Mouse (Mus musculus): ENCODE results near the gene Pop4. TPM values are rescaled to one million over a fixed set of nuclear protein-coding genes. Genes with fewer than 3 reads are reported as not detected.

Gene Pop4
- total and polyA plus RNA-seq, 3 experiments: 33.5 to 50.0 TPM; not detected in 1

- H3K27me3 ChIP-seq (ENCODE audit: control insufficient read depth in 1 of 2, insufficient read depth in 2 of 2, low read length in 2 of 2): peaks cover 0 to 4% of the 10 kb centered on the region in 2 experiments; a peak in 1 of 4 replicates
- H3K9ac ChIP-seq (ENCODE audit: control insufficient read depth, low read depth, low read length, poor library complexity, severe bottlenecking): no peak overlapping the region
- H3K27ac ChIP-seq (ENCODE audit: control insufficient read depth, low read depth, low read length): no peak overlapping the region
- H3K4me1 ChIP-seq (ENCODE audit: control insufficient read depth in 1 of 2, insufficient read depth in 2 of 2, low read length in 2 of 2): peaks cover 0 to 9% of the 10 kb centered on the region in 2 experiments; a peak in 1 of 4 replicates
- no peaks in the 10 kb centered on the region; a peak in 1 of 4 replicates for H3K36me3 ChIP-seq (ENCODE audit: control insufficient read depth in 1 of 2, insufficient read depth in 2 of 2, low read length in 2 of 2)
- H3K9me3 ChIP-seq (replicated peaks; ENCODE audit: insufficient read depth, low read length): no peaks in the 10 kb centered on the region
- no peak overlapping the region for H3K4me3 ChIP-seq (ENCODE audit: control insufficient read depth in 1 of 2, insufficient read depth in 1 of 2, low read depth in 2 of 2, low read length in 2 of 2)
- peak; percentile 4 for DNase-seq (ENCODE audit: low read depth, low spot score)
- TF ChIP-seq POLR2AphosphoS5 (IDR thresholded peaks at IDR 0.05; ENCODE audit: borderline replicate concordance, low read depth, low read length) (no peak), SIN3A (IDR thresholded peaks at IDR 0.05; ENCODE audit: low read length) (no peak), MYC (IDR thresholded peaks at IDR 0.05; ENCODE audit: low read depth, low read length) (no peak), GABPA (IDR thresholded peaks at IDR 0.05; ENCODE audit: low read depth, low read length) (no peak), CTCF (IDR thresholded peaks at IDR 0.05 in 2 of 3, conservative IDR thresholded peaks at IDR 0.05 in 1 of 3; ENCODE audit: control insufficient read depth in 1 of 3, insufficient read depth in 1 of 3, low read depth in 2 of 3, low read length in 3 of 3, poor library complexity in 1 of 3, severe bottlenecking in 1 of 3) (no peak), TBP (IDR thresholded peaks at IDR 0.05; ENCODE audit: low read depth, low read length) (no peak), ELF1 (IDR thresholded peaks at IDR 0.05; ENCODE audit: low read depth, low read length) (no peak), RCOR1 (IDR thresholded peaks at IDR 0.05; ENCODE audit: low read depth, low read length) (no peak), ZMIZ1 (IDR thresholded peaks at IDR 0.05; ENCODE audit: low read depth, low read length) (no peak), MAX (IDR thresholded peaks at IDR 0.05; ENCODE audit: low read length) (no peak), E2F4 (IDR thresholded peaks at IDR 0.05; ENCODE audit: borderline replicate concordance, low read depth, low read length) (no peak), USF2 (IDR thresholded peaks at IDR 0.05; ENCODE audit: borderline replicate concordance in 1 of 2, insufficient read depth in 1 of 2, low read depth in 1 of 2, low read length in 2 of 2) (no peak), NRF1 (IDR thresholded peaks at IDR 0.05; ENCODE audit: insufficient read depth, low read depth, low read length, poor library complexity, severe bottlenecking) (no peak), ZNF384 (IDR thresholded peaks at IDR 0.05; ENCODE audit: low read depth, low read length) (no peak), POLR2AphosphoS2 (IDR thresholded peaks at IDR 0.05; ENCODE audit: low read length) (no peak), HCFC1 (IDR thresholded peaks at IDR 0.05; ENCODE audit: low read depth, low read length) (no peak), MAZ (IDR thresholded peaks at IDR 0.05; ENCODE audit: low read depth, low read length) (no peak)
- no peaks in the 10 kb centered on the region; the same call in 1 of the 2 replicates for H3K79me2 ChIP-seq (ENCODE audit: control insufficient read depth, insufficient read depth, low read length, poor library complexity)
Measured at GRCm38 (mm10) chr7:38226226-38226625, 45.0 kb downstream of the Pop4 start.

GRCm38 (mm10) chr7:38224577-38225369, 46.5 kb downstream of the Pop4 start:
- no peaks in the 10 kb centered on the region; a peak in 1 of 4 replicates for H3K36me3 ChIP-seq (ENCODE audit: control insufficient read depth in 1 of 2, insufficient read depth in 2 of 2, low read length in 2 of 2)
- no peaks in the 10 kb centered on the region for H3K27me3 ChIP-seq (ENCODE audit: control insufficient read depth in 1 of 2, insufficient read depth in 2 of 2, low read length in 2 of 2)
- no peak for DNase-seq (ENCODE audit: low read depth, low spot score)
- no peak for TF ChIP-seq TBP (IDR thresholded peaks at IDR 0.05; ENCODE audit: low read depth, low read length)
- TF ChIP-seq BHLHE40 (IDR thresholded peaks at IDR 0.05; ENCODE audit: borderline replicate concordance, low read depth, low read length): no peak
- no peak for TF ChIP-seq ZNF384 (IDR thresholded peaks at IDR 0.05; ENCODE audit: low read depth, low read length)
- no peak for TF ChIP-seq E2F4 (IDR thresholded peaks at IDR 0.05; ENCODE audit: borderline replicate concordance, low read depth, low read length)
- TF ChIP-seq POLR2AphosphoS2 (IDR thresholded peaks at IDR 0.05; ENCODE audit: low read length): no peak
- no peak for TF ChIP-seq MYB (IDR thresholded peaks at IDR 0.05; ENCODE audit: low read depth, low read length)
- TF ChIP-seq CHD1 (IDR thresholded peaks at IDR 0.05; ENCODE audit: low read depth, low read length): no peak
- no peak for TF ChIP-seq NRF1 (IDR thresholded peaks at IDR 0.05; ENCODE audit: insufficient read depth, low read depth, low read length, poor library complexity, severe bottlenecking)
- no peak for TF ChIP-seq KAT2A (conservative IDR thresholded peaks at IDR 0.05; ENCODE audit: low read depth, low read length)
- no peak for TF ChIP-seq NELFE (IDR thresholded peaks at IDR 0.05; ENCODE audit: low read depth, low read length)
- no peak for TF ChIP-seq HCFC1 (IDR thresholded peaks at IDR 0.05; ENCODE audit: low read depth, low read length)
- no peak for TF ChIP-seq POLR2AphosphoS5 (IDR thresholded peaks at IDR 0.05; ENCODE audit: borderline replicate concordance, low read depth, low read length)
- TF ChIP-seq CTCF (IDR thresholded peaks at IDR 0.05 in 2 of 3, conservative IDR thresholded peaks at IDR 0.05 in 1 of 3; ENCODE audit: control insufficient read depth in 1 of 3, insufficient read depth in 1 of 3, low read depth in 2 of 3, low read length in 3 of 3, poor library complexity in 1 of 3, severe bottlenecking in 1 of 3): no peak
- TF ChIP-seq POLR2A (IDR thresholded peaks at IDR 0.05; ENCODE audit: control insufficient read depth in 1 of 2, insufficient read depth in 1 of 2, low read depth in 1 of 2, low read length in 2 of 2, poor library complexity in 1 of 2): no peak
- TF ChIP-seq MAX (IDR thresholded peaks at IDR 0.05; ENCODE audit: low read length): no peak
- no peak for TF ChIP-seq ZKSCAN1 (IDR thresholded peaks at IDR 0.05; ENCODE audit: low read depth, low read length)
- no peak for TF ChIP-seq SMC3 (IDR thresholded peaks at IDR 0.05; ENCODE audit: low read depth, low read length)
- no peaks in the 10 kb centered on the region for H3K9me3 ChIP-seq (replicated peaks; ENCODE audit: insufficient read depth, low read length)
- peaks cover 0 to 9% of the 10 kb centered on the region in 2 experiments; a peak in 1 of 4 replicates for H3K4me1 ChIP-seq (ENCODE audit: control insufficient read depth in 1 of 2, insufficient read depth in 2 of 2, low read length in 2 of 2)
- no peak overlapping the region for H3K9ac ChIP-seq (ENCODE audit: control insufficient read depth, low read depth, low read length, poor library complexity, severe bottlenecking)
- H3K4me3 ChIP-seq (ENCODE audit: control insufficient read depth in 1 of 2, insufficient read depth in 1 of 2, low read depth in 2 of 2, low read length in 2 of 2): no peak overlapping the region
- H3K79me2 ChIP-seq (ENCODE audit: control insufficient read depth, insufficient read depth, low read length, poor library complexity): no peaks in the 10 kb centered on the region; the same call in 1 of the 2 replicates
- H3K27ac ChIP-seq (ENCODE audit: control insufficient read depth, low read depth, low read length): no peak overlapping the region
